Mouse (Mus musculus) limb, embryonic 14.5 days (tissue): ENCODE measurements around the gene Cd209c. TPM values are rescaled to one million over a fixed set of nuclear protein-coding genes. Genes with fewer than 3 reads are reported as not detected.

Source experiments
- ATAC-seq: fragments of 200-750 bp; cut with Nextera tagmentation; 2 replicates; pipeline ENCODE4 v1.8.0; 2017; ENCODE audit warnings: low read depth, moderate number of reproducible peaks, moderate TSS enrichment; ENCODE audit not compliant: low FRiP score
- DNase-seq: peaks from one replicate; pipeline ENCODE4 v3.0.0-alpha.2; 2015; ENCODE audit warnings: low spot score
- H3K27ac ChIP-seq: fragments of 300-500 bp; sonication (generic); replicated peaks from 2 replicates; pipeline ENCODE4 v1.5.1; 2014; ENCODE audit warnings: low read depth, mild to moderate bottlenecking, low read length, moderate library complexity, mixed read lengths
- H3K27me3 ChIP-seq: fragments of 300-500 bp; sonication (generic); 2 replicates; pipeline ENCODE4 v1.6.1; 2014; ENCODE audit warnings: low read length, mixed read lengths; ENCODE audit not compliant: control insufficient read depth, insufficient read depth
- H3K36me3 ChIP-seq: fragments of 300-500 bp; sonication (generic); 2 replicates; pipeline ENCODE4 v1.6.1; 2014; ENCODE audit warnings: mild to moderate bottlenecking, low read length, moderate library complexity, mixed read lengths; ENCODE audit not compliant: control insufficient read depth, insufficient read depth
- H3K4me1 ChIP-seq: fragments of 300-500 bp; sonication (generic); 2 replicates; pipeline ENCODE4 v1.6.1; 2014; ENCODE audit warnings: antibody characterized with exemption, low read length, mixed read lengths; ENCODE audit not compliant: control insufficient read depth, insufficient read depth
- H3K4me2 ChIP-seq: fragments of 300-500 bp; sonication (generic); replicated peaks from 2 replicates; pipeline ENCODE4 v1.6.1; 2014; ENCODE audit warnings: low read depth, mild to moderate bottlenecking, low read length, moderate library complexity; ENCODE audit not compliant: severe bottlenecking
- H3K4me3 ChIP-seq: fragments of 300-500 bp; sonication (generic); replicated peaks from 2 replicates; pipeline ENCODE4 v1.5.1; 2014; ENCODE audit warnings: low read length
- H3K9ac ChIP-seq: fragments of 300-500 bp; sonication (generic); 2 replicates; pipeline ENCODE4 v1.6.1; 2014; ENCODE audit warnings: mild to moderate bottlenecking, low read depth, low read length, moderate library complexity; ENCODE audit not compliant: severe bottlenecking
- H3K9me3 ChIP-seq: fragments of 300-500 bp; sonication (generic); 2 replicates; pipeline ENCODE4 v1.6.1; 2016; ENCODE audit warnings: low read length; ENCODE audit not compliant: control insufficient read depth
- POLR2A ChIP-seq: fragments of 200-500 bp; IDR thresholded peaks from 2 replicates; pipeline ENCODE4 v1.8.0; 2012; ENCODE audit warnings: inconsistent platforms, mild to moderate bottlenecking, moderate library complexity, borderline replicate concordance; ENCODE audit not compliant: insufficient read depth, insufficient read length; ENCODE audit errors: extremely low read depth
- WGBS: fragments of 180-500 bp; shearing (Covaris S2); extraction: QIAGEN DNeasy Blood & Tissue Kit; methylation state at CpG from one replicate; pipeline ENCODE4 v1.1.7; 2014; 5-methylcytosine and 5-hydroxymethylcytosine counted together
- polyA plus RNA-seq, 2 experiments: library from polyadenylated mRNA; depleted of rRNA in 1 of 2; stranded (reverse) in 1 of 2; unstranded in 1 of 2; fragments of >200 nt; fragmentation: Nextera tagmentation in 1 of 2; extraction: Ambion mirVana in 1 of 2; gene quantifications; 2 replicates each; pipeline versions ENCODE4 v1.2.1 to v1.2.3; 2012 to 2014

Gene Cd209c
- 0.08 TPM in 1 of 2 replicates, not detected in the other for polyA plus RNA-seq (2012; rRNA removed)
- 0.50 and 0.58 TPM in 2 replicates for polyA plus RNA-seq (2014; fragmentation: Nextera tagmentation; extraction: Ambion mirVana)

- H3K9me3 ChIP-seq: 0 out of 2 replicates have a peak, but pooled peaks cover 3% of the 10 kb centered on the region
- H3K4me3 ChIP-seq: no peak within 1 kb of the TSS
- H3K4me2 ChIP-seq: no peak within 1 kb of the TSS
- H3K27me3 ChIP-seq: no peaks in the 10 kb centered on the region
- WGBS: 86% methylated on average over 1 of the region's 1 CpGs
- TF ChIP-seq POLR2A: no peak
- DNase-seq: no peak
- no peak for ATAC-seq
- H3K9ac ChIP-seq: no peak within 1 kb of the TSS
- no peaks in the 10 kb centered on the region for H3K4me1 ChIP-seq
- no peaks in the 10 kb centered on the region for H3K36me3 ChIP-seq
- H3K27ac ChIP-seq: no peak within 1 kb of the TSS
Observed at GRCm38 (mm10) chr8:3954646-3955045, at the start of gene Cd209c. Gene Cd209c (minus strand): TSS chr8:3954746.

GRCm38 (mm10) chr8:3994219-3994618 is 39.7 kb upstream of the Cd209c start:
- no peak for ATAC-seq
- H3K27ac ChIP-seq: no peak overlapping the region
- WGBS: 26% methylated on average over 42 of the region's 42 CpGs
- no peak overlapping the region for H3K9ac ChIP-seq
- no peak for TF ChIP-seq POLR2A
- no peak overlapping the region for H3K4me3 ChIP-seq
- H3K27me3 ChIP-seq: no peaks in the 10 kb centered on the region
- no peaks in the 10 kb centered on the region for H3K4me1 ChIP-seq
- H3K4me2 ChIP-seq: no peak overlapping the region; the same call in 1 of the 2 replicates
- DNase-seq: no peak
- no peaks in the 10 kb centered on the region for H3K9me3 ChIP-seq
- no peaks in the 10 kb centered on the region for H3K36me3 ChIP-seq

DNA sequence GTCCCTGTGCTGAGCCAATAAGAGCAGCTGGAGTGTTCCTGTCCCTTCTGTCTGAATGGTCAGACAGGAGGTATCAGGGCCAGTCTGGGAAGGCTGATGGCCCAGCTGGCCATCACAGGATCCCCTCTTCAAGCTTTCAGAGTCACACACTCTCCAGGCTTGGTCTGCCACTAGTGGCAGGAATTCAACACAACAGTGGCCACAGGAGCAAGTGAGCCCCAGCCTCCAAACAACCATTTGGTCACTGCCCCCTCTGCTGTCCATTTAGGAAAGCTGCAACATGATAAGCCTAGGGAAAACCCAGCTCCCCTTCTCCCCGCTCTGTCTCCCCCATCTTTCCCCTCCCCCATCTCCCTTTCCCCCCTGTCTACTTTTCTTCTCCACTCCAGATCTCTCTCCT is 1.5 kb upstream of the Cd209c start:
- Histone ChIP-seq H3K36me3 (no peaks in the 10 kb centered on the region), H3K27me3 (no peaks in the 10 kb centered on the region), H3K4me2 (no peak overlapping the region), H3K9ac (no peak overlapping the region), H3K4me1 (no peaks in the 10 kb centered on the region), H3K27ac (no peak overlapping the region), H3K4me3 (no peak overlapping the region), H3K9me3 (0 out of 2 replicates have a peak, but pooled peaks cover 3% of the 10 kb centered on the region)
- DNase-seq (no peak), ATAC-seq (no peak)
- 60% methylated on average over 1 of the region's 1 CpGs for WGBS
- TF ChIP-seq POLR2A: no peak

DNA sequence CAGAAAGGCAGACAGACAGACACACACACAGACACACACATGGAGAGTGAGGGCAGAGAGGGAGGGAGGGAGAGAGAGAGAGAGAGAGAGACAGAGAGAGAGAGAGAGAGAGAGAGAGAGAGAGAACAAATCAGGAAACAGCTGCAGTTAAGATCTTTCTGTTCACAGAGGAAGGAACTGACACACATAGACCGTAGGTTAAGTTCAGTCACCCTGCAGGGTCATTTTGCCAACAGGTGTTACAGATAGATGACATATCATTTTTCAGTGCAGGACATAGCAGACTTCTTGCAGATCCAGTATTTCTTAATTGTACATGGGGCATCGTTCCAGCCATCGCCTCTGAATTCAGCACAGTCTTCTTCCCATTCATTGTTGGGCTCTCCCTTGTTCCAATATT is 14.5 kb downstream of the Cd209c start:
- Histone ChIP-seq H3K4me3 (no peak overlapping the region), H3K27ac (no peak overlapping the region), H3K27me3 (no peaks in the 10 kb centered on the region), H3K36me3 (no peaks in the 10 kb centered on the region), H3K4me1 (no peaks in the 10 kb centered on the region), H3K9me3 (no peaks in the 10 kb centered on the region), H3K9ac (no peak overlapping the region), H3K4me2 (no peak overlapping the region)
- 81% methylated on average over 3 of the region's 3 CpGs for WGBS
- TF ChIP-seq POLR2A: no peak
- no peak for ATAC-seq
- DNase-seq: no peak

DNA sequence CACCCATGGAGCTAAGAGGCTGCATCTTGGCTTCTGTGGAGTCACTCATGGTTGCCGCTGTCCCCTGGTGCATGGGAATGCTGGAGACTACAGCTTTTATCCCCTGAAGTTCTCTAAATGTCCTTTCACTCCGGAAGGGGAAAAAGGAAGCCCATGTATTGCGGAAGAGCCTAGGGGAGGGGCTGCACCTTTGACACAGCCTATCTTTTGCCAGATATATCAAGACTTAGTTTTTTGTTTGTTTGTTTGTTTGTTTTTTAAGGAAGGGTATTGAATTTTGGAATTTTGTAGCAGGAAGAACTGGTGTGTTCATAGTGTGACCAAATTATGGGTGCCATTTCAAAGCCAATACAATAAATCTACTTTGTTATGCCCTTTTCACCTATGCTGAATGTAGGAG is 27.8 kb downstream of the Cd209c start, which contains the start of gene Cd209b:
TSS of gene Cd209b (minus strand) at position 101 of the 400 bp plus-strand sequence.
- Histone ChIP-seq H3K27ac (no peak within 1 kb of the TSS), H3K9me3 (no peaks in the 10 kb centered on the region), H3K36me3 (no peaks in the 10 kb centered on the region), H3K4me3 (no peak within 1 kb of the TSS), H3K4me2 (no peak within 1 kb of the TSS), H3K9ac (no peak within 1 kb of the TSS), H3K27me3 (no peaks in the 10 kb centered on the region), H3K4me1 (no peaks in the 10 kb centered on the region)
- TF ChIP-seq POLR2A: no peak
- no peak for ATAC-seq
- 88% methylated on average over 3 of the region's 3 CpGs for WGBS
- no peak for DNase-seq

Other genes starting within 250 kb of the Cd209c start
- not detected in 2 replicates for gene Clec4g, start 234.1 kb downstream of the Cd209c start, polyA plus RNA-seq (2012; rRNA removed)
- 0.25 TPM in 1 of 2 replicates, not detected in the other for gene Clec4g, start 234.1 kb downstream of the Cd209c start, polyA plus RNA-seq (2014; fragmentation: Nextera tagmentation; extraction: Ambion mirVana)
- gene Cd209a, start 205.8 kb downstream of the Cd209c start, polyA plus RNA-seq (2012; rRNA removed): 0.17 and 0.19 TPM in 2 replicates
- 0.65 and 0.67 TPM in 2 replicates for gene Cd209a, start 205.8 kb downstream of the Cd209c start, polyA plus RNA-seq (2014; fragmentation: Nextera tagmentation; extraction: Ambion mirVana)
- gene Cd209e, start 100.4 kb downstream of the Cd209c start, polyA plus RNA-seq (2012; rRNA removed): not detected in 2 replicates
- not detected in 2 replicates for gene Cd209e, start 100.4 kb downstream of the Cd209c start, polyA plus RNA-seq (2014; fragmentation: Nextera tagmentation; extraction: Ambion mirVana)
- gene Cd209d, start 76.2 kb downstream of the Cd209c start, polyA plus RNA-seq (2012; rRNA removed): not detected in 2 replicates
- not detected in 2 replicates for gene Cd209d, start 76.2 kb downstream of the Cd209c start, polyA plus RNA-seq (2014; fragmentation: Nextera tagmentation; extraction: Ambion mirVana)
- gene Cd209b, start 27.9 kb downstream of the Cd209c start, polyA plus RNA-seq (2012; rRNA removed): not detected in 2 replicates
- gene Cd209b, start 27.9 kb downstream of the Cd209c start, polyA plus RNA-seq (2014; fragmentation: Nextera tagmentation; extraction: Ambion mirVana): not detected in 2 replicates
- 0.09 TPM in 1 of 2 replicates, not detected in the other for gene Cd209f, start 151.1 kb upstream of the Cd209c start, polyA plus RNA-seq (2012; rRNA removed)
- not detected in 2 replicates for gene Cd209f, start 151.1 kb upstream of the Cd209c start, polyA plus RNA-seq (2014; fragmentation: Nextera tagmentation; extraction: Ambion mirVana)
- not detected in 2 replicates for gene Cd209g, start 179.4 kb upstream of the Cd209c start, polyA plus RNA-seq (2012; rRNA removed)
- gene Cd209g, start 179.4 kb upstream of the Cd209c start, polyA plus RNA-seq (2014; fragmentation: Nextera tagmentation; extraction: Ambion mirVana): not detected in 2 replicates
- 35.9 and 44.4 TPM in 2 replicates for gene Evi5l, start 211.8 kb upstream of the Cd209c start, polyA plus RNA-seq (2012; rRNA removed)
- 24.6 and 29.7 TPM in 2 replicates for gene Evi5l, start 211.8 kb upstream of the Cd209c start, polyA plus RNA-seq (2014; fragmentation: Nextera tagmentation; extraction: Ambion mirVana)